Mouse (Mus musculus) T-helper 2 cell (primary cell): Measurements from ENCODE around the gene Tub.

Experiments used
- in situ Hi-C: fragments of 300-600 bp; cut with MboI, MseI; formaldehyde crosslinking; loops from one replicate; pipeline ENCODE4 v1.15.1; 2025; ENCODE audit warnings: high pct_unique_total_duplicates

The Tub gene

DNA sequence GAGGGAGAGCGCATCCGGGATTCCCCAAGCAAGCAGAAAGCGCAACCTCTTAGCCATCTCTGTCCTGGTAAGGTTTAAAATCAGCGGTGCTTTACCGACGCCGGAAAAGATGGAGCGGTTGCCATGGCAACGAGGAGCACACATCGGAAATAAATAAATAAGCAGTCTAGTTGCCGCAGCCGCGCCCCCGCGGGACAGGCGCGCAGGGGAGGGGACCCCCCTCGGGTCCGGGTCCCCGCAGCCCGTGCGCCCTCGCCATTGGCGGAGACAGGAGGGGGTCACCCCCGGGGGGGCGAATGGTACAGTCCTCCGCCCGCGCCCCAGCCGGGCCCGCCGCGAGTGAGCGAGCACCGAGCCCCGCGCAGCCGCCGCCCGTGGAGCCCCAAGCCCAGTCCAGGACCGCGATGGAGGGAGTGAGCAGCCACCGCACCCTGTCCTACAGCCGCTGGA is at the start of gene Tub:
Gene Tub (plus strand): TSS at position 27 of the 450 bp plus-strand sequence.
- in situ Hi-C loops = no loop called here

DNA sequence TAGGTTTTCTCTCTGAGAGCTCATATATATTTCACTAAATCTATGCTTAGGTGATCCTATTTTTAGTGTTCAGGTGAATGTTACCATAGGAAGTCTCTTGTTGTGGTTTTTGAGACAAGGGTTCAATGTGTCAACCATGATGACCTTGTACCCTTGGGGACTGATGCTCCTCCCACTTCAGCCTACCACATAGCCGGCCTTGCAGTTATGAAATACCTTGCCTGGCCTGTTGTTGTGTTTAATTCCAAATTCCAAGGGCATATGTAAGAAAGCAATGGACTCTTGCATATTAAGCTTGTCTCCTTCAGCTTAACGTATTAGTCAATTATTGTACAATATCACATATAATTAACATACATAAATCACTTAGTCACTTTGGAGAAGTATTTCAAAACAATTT is 46.2 kb upstream of the Tub start:
- in situ Hi-C loops = no loop called here

GRCm38 (mm10) chr7:108927043-108927442 is 23.1 kb upstream of the Tub start:
- in situ Hi-C loops = no loop called here

DNA sequence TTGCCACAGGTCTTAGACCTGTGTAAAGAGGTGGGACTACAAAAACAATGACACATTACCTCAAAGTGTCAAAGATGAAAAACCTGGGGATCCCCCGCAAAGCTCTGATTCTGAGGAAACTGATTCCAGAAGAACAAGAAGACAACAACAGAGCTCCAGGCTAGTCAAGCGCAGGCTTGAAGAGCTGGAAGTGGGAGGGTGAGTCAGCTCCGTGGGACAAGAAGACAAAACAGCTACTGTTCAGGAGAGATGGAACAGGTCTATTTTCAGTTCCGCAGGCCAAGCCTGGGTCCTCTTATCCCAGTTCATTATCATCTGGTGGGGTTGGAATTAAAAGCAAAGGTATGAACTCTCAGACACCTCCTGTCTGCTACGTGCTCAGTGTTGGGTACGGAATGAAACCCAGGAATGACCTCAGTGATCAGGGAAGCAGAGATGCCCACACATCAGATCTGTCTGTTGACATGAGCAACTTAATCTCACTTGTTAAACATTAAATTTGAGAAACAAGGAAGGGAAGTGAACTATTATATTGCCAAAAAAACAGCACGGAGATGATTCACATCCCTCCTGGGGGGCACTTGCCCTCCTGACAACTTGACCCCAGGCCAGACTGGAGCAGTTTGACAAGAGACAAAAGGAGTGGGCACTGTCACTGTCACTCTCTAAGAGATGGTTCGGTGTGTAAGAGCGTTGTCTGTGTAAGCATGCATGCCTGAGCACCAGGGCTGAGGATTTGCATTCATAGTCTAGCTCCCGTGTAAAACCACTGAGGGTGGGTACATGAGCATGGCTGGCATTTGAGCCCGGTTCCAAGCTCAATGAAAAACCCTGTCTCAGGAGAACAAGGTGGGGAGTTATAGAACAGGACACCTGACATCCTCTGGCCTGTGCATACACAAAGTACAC is 21.6 kb upstream of the Tub start:
- in situ Hi-C loops = no loop called here

DNA sequence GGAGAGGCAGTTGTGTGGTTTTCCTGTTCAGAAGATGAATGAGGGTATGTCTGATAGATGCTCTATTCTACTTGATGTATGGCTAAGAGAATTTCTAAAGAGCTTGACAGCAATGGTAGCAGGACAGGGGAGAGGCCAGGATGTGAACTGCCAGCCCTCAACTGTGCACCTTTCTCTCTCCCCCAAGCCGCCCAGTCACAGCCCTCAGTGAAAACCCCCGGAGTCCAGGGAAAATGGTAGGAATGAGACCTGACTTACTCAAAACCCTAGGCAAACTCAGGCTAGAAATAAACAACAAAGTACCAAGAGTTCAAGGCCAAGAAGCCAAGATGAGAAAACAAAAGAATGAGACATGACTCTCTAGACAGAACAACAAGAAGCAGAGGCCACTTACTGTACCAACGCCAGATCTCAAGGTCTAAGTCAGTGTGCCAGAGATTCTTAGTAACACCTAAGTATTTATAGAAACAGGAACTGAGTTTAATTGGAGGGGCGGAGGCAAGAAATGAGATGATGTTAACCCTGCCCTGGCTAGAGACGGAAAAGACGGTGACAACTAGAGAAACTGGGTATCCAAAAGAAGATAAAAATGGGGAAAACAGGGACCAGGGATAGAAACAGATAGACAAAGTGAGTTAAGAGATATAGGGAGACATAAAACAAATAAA is 20.3 kb upstream of the Tub start, which contains the start of gene Nlrp10:
Gene Nlrp10 (minus strand): TSS at position 453 of the 668 bp plus-strand sequence.
- in situ Hi-C loops = no loop called here

GRCm38 (mm10) chr7:108933794-108934731 is 16.1 kb upstream of the Tub start, which contains the start of gene Eif3f:
TSS of gene Eif3f (plus strand) at chr7:108934417.
- in situ Hi-C loops = no loop called here

- in situ Hi-C loops = no loop called here
Observed at GRCm38 (mm10) chr7:108934836-108935235, 15.3 kb upstream of the Tub start.

DNA sequence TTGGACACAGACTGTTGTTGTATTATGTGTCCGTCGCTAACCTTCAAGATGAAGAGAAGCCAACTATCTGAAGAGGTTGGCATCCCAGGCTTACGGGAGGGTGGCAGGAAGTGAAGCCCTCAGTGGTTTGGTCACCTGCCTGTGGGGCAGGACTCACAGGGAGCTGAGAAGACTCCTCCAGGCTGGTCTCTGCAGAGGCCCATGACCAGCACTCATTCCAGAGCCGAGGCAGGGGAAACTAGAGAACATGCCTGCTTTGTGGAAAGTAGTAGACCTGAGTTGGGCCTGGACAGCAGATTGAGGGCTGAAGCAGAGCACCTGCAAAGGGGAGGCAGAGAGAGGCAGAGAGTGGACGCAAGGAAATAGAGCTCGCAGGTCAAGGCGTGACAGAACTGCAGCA is 14.7 kb upstream of the Tub start:
- in situ Hi-C loops = no loop called here

DNA sequence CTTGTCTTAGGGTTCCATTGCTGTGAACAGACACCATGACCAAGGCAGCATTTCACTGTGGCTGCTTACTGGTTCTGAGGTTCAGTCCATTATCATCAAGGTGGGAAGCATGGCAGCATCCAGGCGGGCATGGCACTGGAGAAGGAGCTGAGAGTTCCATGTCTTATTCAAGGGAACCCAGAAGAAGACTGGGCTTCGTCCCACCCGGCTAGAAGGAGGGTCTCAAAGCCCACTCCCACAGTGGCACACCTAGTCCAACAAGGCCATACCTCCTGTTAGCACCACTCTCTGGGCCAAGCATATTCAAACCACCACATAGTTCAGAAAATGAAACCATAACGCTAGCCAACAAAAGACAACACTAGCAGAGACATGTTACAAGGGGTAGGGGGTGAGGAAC is 13.5 kb upstream of the Tub start:
- in situ Hi-C loops = no loop called here

DNA sequence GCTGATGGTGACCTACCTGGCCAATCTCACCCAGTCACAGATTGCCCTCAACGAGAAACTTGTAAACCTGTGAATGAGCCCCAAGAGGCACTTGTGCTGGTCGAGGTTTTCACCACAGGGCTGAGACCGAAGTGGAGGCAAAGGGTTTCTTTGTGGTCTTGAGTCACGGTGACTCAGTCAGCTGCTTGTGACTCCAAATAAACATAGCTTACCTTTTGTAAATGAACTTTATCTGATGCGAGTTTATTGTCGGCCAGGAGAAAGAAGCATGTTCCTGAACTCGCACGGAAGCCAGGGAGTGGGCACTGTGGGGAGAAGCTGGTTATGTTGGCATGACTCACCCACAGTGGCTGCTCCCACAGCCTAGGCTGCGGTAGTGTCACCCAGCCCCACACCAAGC is 8.7 kb upstream of the Tub start:
- in situ Hi-C loops = no loop called here

DNA sequence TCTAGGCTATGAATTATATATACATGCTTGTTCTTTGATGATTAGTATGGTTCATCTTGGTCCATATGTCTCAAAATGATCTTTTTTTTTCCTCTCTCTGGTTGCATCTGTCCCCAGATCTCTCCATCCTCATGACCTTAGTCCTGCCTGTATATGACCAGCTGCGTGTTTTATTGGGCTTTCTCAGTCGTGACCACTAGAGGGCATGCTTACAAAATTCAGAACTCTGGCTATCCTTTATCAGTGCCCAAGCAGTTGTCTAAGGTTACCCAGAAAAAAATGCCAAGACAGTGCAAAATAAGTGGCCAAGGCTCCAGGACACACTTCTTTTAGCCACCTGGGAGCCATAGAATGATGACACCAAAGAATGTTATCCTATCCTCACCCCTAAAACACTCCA is 6.1 kb upstream of the Tub start:
- in situ Hi-C loops = no loop called here

DNA sequence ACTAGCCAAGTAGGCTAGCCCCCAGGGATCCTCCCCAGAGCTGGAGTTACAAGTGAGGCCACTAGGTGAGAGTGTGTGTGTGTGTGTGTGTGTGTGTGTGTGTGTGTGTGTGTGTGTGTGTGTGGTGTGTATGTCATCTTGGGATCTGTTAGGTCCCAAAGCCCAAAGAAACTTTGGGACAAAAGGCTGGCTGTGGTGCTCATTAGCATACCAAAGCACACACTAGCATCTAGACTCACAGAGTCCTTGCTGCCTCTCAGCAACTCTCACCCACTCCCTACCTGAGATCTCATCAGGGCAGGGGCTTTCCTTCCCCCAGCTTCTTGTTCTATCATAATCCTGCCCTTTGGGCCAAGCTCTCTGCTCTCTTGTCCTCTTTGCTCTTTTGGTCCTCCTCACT is 1.5 kb upstream of the Tub start:
- in situ Hi-C loops = no loop called here

- in situ Hi-C loops = no loop called here
Observed at GRCm38 (mm10) chr7:108949301-108949700, 837 bp upstream of the Tub start.

- in situ Hi-C loops = no loop called here
Observed at GRCm38 (mm10) chr7:108950762-108951331, 709 bp downstream of the Tub start.

DNA sequence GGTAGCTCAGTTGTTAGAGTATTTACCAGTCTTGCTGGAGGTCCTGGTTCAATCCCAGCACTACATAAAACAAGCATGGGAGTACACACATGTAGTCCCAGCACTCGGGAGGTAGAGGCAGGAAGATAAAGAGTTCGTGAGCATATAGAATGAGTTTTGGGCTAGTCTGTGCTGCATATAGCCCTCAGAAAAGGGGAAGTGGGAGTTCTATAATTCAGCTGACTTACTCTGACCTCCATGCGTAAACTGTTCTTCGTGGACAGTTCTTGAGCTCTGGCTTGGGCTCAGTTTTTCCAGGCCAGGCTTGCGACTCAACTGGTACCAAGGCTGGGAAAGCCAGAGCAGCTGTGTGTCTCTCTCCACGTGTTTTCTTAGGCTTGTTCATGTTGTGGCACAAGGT is 2.7 kb downstream of the Tub start:
- in situ Hi-C loops = no loop called here

GRCm38 (mm10) chr7:108954185-108954584 is 4.0 kb downstream of the Tub start:
- in situ Hi-C loops = no loop called here

DNA sequence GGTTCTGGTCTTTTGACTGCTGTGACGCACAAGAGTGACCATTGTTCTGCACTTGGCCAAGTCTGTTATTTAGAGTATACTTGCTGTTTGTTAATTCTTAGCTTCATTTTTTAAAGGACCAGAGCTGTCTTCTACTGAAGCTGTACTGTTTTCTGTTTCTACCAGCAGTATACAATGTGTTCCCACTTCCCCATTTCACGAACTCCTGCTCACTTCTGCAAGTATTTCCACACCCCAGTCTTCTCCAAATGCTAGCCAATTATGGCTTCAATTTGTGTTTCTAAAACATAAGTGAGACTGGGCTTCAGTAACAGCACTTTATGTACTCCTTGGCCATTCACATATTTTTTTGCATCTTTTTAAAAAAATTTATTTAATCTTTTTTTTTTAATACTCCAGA is 7.6 kb downstream of the Tub start:
- in situ Hi-C loops = no loop called here

DNA sequence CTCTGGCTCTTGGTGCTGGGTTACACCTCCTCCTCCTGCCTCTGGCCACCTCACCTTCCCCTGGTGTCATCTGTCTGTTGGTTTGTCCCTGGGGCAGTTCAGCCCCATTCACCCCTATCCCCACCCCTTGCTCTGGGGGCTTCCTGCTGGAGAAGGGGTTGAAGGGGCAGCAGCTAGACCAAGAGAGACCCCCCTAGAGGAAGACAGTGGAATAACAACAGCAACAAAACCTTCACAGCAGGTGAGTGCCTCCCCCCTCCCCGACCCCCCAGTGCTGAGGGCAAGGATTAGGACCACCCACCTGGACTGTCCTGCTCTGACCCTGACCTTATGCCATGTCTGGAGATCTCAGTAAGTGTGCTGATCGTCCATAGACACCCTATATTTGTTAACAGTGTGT is 15.8 kb downstream of the Tub start:
- in situ Hi-C loops = no loop called here

- in situ Hi-C loops = no loop called here
Observed at GRCm38 (mm10) chr7:108966742-108967362, 16.7 kb downstream of the Tub start.

DNA sequence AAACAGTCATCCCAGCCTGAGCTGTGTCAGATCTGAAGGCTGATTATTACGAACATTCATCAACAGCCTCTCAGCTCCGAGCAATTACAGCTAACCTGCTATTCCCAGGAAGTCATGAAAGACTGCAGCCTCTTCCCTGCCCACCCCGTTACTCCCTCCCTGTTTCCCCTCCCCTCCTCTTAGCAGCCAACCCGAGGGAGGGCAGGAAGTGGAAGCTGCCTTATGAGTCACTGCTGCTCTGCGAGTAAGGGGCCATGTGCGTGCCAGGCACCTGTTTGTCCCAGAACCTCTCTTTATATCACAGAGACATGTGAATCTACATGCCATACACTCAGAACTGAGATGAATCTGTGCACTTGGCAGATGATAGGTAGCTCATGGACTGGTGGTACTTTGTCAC is 18.1 kb downstream of the Tub start:
- in situ Hi-C loops = no loop called here

DNA sequence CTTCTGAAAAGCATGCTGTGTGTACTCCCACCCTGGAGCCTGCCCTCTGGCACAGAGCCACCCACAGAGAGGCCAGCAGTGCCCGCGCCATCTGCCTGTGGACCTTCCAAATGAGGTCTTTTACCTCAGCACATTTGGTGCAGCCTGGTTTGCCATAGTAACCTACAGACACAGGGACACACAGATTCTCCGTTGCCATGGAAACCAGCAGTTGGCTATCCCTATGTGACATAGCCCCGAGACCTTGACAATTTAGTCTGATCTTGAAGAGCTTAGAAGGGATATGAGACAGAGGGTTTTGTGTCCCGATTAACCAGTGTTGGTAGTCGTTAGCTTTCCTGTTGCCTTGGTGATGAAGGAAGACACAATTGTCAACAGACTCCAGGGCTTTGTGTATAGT is 22.1 kb downstream of the Tub start:
- in situ Hi-C loops = no loop called here
